Mouse (Mus musculus) cerebellum, adult 2 months (tissue): ENCODE measurements around the gene H2-Ab1.

Experiments used
- CTCF ChIP-seq: fragments of 200-500 bp; IDR thresholded peaks from 2 replicates; pipeline ENCODE4 v1.5.1; 2011; ENCODE audit warnings: low read depth, mild to moderate bottlenecking, control low read depth, low read length, moderate library complexity, borderline replicate concordance; ENCODE audit not compliant: insufficient read depth
- POLR2A ChIP-seq: fragments of 200-500 bp; IDR thresholded peaks from 2 replicates; pipeline ENCODE4 v1.6.1; 2011; ENCODE audit warnings: low read length, control low read depth, borderline replicate concordance; ENCODE audit not compliant: insufficient read depth

- TF ChIP-seq CTCF (no peak), POLR2A (no peak)
Measured at GRCm38 (mm10) chr17:34292570-34292969, 35.1 kb downstream of the H2-Ab1 start.
